Mouse (Mus musculus): ENCODE measurements around the gene Rnf144b. TPM values are rescaled to one million over a fixed set of nuclear protein-coding genes. Genes with fewer than 3 reads are reported as not detected.

Rnf144b gene
- total RNA-seq, 2 experiments from 2014 or later = 12.9 to 13.6 TPM

- peak in 1 of 2 experiments; percentile 34 for DNase-seq (ENCODE audit: low spot score in 2 of 2)
Measured at GRCm38 (mm10) chr13:47217107-47217571, 94.7 kb downstream of the Rnf144b start.

DNA sequence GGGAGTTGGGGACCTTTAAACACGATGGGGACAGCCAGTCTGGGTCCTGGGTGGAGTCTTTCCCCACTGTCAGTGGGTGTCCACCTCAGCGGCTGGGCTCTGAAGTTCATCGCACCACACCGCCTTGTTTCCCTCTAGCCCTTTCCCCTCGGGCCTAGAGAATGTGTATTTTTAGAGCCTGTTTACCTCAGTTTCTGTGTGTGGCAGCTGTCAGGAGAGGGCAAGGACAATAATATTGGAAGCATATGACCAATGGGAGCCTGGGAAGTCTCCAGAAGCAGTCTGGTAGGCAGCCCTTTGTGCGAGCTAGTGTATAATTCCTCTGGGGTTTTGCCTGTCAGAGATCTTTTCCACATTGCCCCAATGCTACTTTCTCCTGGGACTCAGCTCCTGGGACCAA lies 95.9 kb downstream of the Rnf144b start:
- DNase-seq (ENCODE audit: low spot score in 2 of 2) = no peak

DNA sequence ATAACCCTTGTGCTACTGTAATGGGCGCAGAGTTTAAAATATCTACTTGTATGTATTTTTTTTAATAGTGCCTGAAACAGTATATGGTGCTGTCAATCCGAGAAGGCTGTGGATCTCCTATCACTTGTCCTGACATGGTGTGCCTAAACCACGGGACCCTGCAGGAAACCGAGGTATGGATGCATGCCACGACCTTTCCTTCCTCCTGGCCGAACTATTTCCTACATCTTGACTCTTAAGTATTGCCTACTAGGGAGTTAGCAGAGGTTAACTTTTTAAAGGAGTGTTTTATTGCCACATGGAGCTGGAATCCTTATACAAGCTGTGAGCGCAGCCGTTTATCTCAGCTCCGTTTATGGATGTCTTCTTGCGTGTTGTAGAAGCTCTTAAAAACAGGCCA lies 98.0 kb downstream of the Rnf144b start:
- no peak for DNase-seq (ENCODE audit: low spot score in 2 of 2)

- DNase-seq (ENCODE audit: low spot score in 2 of 2) = peak in 1 of 2 experiments; percentile 48
Measured at GRCm38 (mm10) chr13:47223576-47224538, 101.4 kb downstream of the Rnf144b start.

GRCm38 (mm10) chr13:47224648-47225323 lies 102.3 kb downstream of the Rnf144b start:
- DNase-seq (ENCODE audit: low spot score in 2 of 2) = no peak

DNA sequence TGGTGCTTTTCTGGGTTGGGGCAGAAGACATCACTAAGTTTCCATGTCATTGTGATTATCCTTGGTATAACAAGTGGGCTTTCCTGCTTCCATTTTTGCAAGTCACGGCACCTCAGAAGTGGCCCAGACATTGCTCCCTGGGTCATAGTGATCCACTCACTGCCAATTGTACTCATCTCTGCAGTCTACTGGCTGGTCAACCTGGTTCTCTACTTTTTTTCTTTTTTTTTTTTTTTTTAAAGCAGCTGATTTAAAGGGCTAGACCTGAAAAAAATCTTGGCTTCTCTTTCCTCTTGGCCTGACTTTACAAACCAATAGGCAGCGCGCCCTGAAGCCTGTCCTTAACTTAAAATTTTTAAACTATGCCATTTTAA lies 102.9 kb downstream of the Rnf144b start:
- no peak for DNase-seq (ENCODE audit: low spot score in 2 of 2)

DNA sequence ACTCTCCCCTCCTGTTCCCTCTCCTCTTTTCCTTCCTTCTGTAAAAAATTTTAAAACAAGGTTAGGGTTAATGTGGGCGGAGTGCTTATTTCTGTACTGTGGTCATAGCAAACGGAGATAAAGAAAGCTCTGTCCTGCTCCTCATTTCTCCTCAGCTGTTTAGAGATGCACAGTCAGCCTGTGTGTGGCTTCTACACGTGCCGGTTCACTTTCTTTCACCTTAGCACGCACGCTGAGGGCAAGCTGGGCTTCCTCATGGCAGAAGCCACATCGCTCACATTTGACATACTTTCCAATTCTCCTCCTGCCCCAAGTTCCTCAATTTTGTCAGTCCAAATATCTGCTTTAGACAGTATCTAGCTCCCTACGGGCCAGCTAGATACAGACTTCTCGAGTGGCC lies 103.3 kb downstream of the Rnf144b start:
- no peak for DNase-seq (ENCODE audit: low spot score in 2 of 2)

- DNase-seq (ENCODE audit: low spot score in 2 of 2) = no peak
Measured at GRCm38 (mm10) chr13:47226521-47226920, 104.1 kb downstream of the Rnf144b start.

DNA sequence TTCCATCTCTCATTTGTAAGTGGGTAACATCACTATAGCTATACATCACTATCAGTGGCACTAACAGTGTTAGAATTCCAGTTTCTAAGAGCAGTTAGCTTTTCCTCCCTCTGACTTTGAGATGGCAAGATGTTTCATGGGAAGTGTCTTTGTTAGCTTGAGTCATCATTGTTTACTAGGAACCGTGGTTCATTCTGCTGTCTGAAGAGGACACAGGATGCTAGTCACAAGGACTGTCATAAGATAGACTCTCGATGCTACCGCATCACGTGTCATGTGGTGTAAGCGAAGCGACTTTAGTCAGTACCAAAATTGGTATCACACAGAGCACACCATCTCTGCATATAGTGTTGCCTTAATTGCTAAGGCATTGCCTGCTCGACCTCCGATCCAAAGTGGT lies 105.7 kb downstream of the Rnf144b start:
- DNase-seq (ENCODE audit: low spot score in 2 of 2) = no peak

DNA sequence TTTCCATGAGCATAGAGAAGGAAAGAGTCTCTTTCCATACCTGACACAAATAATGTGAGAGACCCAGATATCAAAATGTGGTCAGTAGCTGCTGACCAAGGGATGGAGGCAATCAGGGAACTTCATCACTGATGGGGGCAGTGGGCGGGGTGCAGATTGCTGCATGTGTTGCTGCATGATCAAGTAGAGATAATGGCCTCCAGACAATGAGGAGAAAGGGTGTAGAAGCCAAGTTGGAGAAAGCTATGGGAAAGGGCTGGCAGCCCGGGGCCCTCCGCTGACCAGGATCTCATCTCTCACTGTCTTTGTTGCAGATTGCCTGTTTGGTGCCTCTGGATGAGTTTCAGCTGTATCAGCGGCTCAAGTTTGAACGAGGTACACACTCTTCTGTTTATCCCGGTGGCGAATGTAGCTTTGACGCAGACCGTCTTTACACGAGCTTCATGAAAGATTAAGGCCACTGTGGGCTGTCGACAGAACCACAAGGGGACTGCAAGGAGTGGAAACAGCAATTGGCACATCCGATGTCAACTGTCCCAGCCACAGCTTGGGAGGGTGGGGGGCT lies 106.3 kb downstream of the Rnf144b start:
- DNase-seq (ENCODE audit: low spot score in 2 of 2) = no peak

DNA sequence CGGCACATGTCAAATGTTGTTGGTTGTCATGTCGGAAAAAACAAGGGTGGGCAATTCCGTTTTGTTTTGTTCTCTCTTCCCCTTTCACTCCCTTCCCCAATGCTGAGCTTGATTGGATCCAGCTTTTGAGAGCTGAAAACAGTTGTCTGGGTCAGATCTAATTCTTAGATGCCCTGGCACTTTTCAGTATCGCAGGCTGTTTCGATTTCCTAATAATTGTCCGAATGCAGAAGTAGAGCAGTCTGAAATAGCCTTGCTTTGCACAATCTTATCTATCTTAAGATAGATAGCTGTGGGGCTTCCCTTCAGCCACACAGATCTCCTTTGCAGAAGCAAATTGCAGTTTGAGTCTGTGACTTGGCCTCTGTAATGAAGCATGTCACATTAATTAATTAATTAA lies 109.7 kb downstream of the Rnf144b start:
- DNase-seq (ENCODE audit: low spot score in 2 of 2) = no peak

DNA sequence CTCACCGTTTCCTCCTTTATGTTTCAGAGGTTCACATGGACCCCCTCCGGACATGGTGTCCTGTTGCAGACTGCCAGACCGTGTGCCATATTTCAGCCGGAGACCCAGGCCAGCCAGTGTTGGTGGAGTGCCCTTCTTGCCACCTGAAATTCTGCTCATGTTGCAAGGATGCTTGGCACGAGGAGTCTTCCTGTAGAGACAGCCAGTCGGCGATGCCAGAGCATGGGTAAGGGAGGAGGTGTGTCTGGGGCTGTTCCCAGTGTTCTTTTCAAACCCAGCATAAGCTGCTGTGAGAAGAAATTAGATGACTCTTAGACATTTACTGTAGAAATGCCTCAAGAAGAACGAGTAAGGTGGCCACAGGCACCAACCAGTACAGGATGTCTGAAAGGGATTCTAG lies 114.9 kb downstream of the Rnf144b start:
- no peak for DNase-seq (ENCODE audit: low spot score in 2 of 2)

- DNase-seq (ENCODE audit: low spot score in 2 of 2) = no peak
Measured at GRCm38 (mm10) chr13:47238131-47238530, 115.7 kb downstream of the Rnf144b start.

GRCm38 (mm10) chr13:47243569-47243968 lies 121.1 kb downstream of the Rnf144b start:
- DNase-seq (ENCODE audit: low spot score in 2 of 2) = no peak

- peak; percentile 56 to 82 for DNase-seq (ENCODE audit: low spot score in 2 of 2)
Measured at GRCm38 (mm10) chr13:47244771-47245170, 122.3 kb downstream of the Rnf144b start.

DNA sequence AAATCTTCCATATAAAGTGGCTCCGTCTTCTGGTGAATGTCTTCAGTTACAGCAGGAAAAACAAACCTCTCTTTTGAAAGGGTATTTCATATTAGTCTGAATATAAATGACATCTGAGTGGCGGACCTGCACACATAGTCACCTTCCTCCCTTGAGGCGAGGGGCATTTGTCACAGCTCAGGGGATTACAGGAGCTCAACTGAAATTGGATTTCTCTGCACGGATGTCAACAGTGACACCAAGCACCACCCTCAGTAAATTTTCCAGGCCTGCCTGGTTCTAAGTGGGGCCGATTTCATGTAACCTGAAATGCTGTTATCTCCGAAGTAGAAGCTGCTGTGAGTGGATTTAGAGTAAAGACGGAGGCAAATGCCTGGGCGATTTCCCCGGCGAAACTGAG lies 124.0 kb downstream of the Rnf144b start:
- no peak for DNase-seq (ENCODE audit: low spot score in 2 of 2)

DNA sequence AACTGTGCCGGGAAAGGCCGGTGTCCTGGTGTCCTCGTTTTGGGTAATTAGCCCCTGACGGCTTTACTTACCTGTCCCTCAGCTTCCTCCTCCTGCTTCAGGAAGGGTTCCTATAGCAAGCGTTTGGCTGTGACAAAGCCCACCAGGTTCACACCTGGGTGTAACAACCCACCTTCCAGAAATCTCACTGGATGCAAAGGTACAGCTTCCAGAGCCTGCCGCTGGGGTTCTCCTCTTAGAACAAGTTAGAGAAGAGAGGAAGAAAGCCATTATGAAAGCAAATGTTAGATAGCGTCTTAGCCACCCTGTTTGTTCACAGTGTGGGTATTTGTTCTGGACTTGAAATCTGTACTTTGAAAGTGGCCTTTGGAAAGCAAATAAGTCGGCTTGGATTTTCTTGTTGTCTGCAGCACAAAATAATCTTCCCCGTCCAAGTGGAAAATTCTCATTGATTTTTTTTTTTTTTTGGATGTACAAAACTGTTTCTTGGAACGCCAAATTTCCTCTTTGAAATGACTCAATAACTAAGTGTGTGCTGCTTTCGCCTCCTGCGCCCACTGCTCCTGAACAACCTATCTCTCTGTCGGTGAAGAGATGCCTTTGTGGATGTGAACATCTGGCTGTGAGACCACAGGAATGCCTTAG lies 124.8 kb downstream of the Rnf144b start:
- no peak for DNase-seq (ENCODE audit: low spot score in 2 of 2)

DNA sequence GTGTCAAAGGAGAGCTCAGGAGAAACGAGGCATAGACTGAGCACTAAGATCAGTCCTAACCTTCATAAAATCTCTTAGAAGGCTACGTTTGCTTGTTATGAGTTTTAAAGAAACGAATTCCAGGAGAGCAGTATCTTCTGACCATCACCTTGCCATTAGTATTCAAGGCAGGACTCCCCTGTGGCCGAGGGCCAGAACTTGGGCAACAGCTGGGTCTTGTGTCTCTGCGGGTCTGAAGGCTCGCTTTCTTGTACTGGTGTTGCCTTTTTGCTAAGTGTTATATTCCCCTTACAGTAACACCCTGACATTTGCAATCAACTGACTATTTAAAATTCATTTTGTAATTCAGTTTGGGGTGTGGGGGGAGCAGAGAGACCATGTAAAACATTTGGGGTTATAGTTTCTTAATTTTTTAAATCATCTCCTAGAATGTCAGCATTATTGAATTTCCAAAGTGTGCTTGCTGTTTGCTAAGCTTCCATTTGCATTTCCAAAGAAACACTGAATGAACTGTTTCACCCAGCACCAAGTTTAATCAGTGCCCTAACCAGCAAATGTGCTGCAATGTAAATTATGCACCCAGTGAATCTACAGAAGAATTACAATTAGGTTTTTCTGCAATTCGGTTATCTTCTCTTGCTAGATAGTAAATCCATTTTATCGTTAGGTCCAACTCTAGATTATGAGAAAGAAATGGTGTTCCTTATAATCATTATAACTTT lies 126.0 kb downstream of the Rnf144b start:
- DNase-seq (ENCODE audit: low spot score in 2 of 2) = peak in 1 of 2 experiments; percentile 30

GRCm38 (mm10) chr13:47250615-47251014 lies 128.2 kb downstream of the Rnf144b start:
- no peak for DNase-seq (ENCODE audit: low spot score in 2 of 2)

DNA sequence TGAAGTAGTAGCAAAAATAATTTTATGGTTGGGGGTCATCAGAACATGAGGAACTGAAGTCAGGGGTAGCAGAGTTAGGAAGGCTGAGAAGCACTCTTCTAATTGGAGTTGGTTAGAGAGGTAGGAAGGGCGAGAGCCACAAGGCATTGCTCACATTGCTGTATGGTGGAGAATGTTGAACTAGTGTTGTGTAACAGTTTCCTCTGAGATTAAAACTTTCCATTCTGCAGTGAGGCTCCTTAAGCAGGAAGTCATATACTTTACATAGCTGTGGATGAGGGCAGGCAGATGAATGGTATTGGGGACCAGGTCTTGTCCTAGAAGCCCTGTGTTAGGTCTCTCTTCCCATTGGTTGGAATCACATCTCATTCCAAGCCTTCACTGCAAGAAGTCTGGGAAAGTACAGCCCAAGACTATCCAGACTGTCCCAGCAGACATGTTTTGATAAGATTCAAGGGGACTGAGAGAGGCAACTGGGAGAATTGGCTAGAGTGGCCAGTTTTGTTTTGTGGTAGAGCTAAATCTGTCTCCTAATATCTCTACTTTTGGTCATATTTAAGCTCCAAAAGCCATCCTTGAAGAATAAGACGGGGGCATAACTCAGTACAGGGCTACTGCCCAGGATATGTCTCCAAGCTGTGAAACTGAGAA lies 128.8 kb downstream of the Rnf144b start:
- no peak for DNase-seq (ENCODE audit: low spot score in 2 of 2)

Data from layer of hippocampus, adult 18-20 months (tissue).